Mouse (Mus musculus): Measurements from ENCODE around the gene Aldh1l1.

The Aldh1l1 gene

DNA sequence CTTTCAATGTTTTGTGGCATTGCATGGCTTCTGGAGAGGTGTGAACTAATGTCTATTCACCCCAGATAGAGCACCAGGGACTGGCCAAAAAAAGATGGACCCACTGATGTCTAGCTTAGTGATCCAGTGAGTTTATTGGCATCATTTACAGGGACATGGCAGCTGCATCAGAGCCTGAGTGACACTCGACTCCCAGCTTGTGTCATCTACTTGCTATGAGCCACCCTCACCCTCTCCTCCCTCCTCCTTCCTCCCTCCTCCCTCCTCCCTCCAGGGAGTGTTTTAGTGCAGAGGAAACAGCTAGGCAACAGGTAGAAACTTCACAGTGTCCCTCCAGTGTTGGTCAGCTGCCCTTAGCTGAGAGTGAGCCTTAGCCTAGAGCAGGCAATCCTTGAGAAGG lies 108.7 kb downstream of the Aldh1l1 start:
- DNase-seq (ENCODE audit: low read depth): no peak

DNA sequence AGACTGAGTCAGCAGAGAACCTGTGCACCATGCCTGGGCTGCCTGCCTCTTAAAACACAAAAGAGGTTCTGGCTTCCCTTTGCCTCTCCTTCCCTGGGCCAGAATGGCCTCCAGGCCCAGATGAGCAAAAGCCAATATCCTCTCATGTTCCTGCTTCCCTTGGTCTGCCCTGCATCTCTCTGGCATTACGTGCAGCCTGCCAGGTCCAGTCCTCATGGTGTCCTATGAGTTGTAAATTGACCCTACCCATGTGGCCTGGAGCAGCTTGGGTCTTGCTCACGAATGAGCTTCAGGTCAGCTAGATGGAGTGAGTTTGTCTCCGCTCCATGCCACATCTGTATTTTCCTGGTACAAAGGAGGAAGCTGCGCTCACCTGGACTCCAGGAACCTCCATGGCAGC lies 110.8 kb downstream of the Aldh1l1 start:
- DNase-seq (ENCODE audit: low read depth): no peak

DNA sequence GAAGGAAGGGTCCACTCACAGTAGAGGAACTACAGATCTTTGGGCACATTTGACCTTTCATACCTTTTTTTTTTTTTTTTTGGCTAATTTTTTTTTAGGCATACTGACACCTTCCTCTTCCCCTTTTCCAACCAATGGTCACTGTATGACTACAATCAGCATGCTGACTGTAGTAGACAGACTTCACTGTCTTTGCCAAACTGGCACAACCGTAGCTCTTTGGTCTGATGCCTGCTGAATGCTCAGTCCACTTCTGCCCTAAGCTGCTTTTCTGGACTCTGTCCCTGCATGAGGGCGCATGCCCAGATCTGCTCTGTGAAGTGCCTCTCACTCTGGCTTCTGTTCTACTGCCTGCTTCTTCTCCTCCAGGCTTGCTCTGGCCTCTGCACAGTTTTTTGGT lies 111.4 kb downstream of the Aldh1l1 start:
- DNase-seq (ENCODE audit: low read depth): no peak

DNA sequence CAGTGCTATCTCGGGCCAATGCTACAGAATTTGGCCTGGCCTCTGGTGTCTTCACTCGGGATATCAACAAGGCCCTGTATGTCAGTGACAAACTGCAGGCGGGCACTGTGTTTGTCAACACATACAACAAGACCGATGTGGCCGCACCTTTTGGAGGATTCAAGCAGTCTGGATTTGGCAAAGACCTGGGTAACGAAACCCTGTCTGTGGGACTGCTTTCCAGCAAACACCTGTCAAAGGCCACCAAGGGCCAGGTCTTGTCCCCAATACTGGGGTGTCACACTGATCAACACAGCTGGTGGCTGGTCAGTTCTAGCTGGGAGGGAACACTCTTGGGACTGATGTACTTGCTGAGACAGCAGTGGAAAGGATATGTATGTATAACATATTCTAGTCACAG lies 112.0 kb downstream of the Aldh1l1 start:
- no peak for DNase-seq (ENCODE audit: low read depth)

DNA sequence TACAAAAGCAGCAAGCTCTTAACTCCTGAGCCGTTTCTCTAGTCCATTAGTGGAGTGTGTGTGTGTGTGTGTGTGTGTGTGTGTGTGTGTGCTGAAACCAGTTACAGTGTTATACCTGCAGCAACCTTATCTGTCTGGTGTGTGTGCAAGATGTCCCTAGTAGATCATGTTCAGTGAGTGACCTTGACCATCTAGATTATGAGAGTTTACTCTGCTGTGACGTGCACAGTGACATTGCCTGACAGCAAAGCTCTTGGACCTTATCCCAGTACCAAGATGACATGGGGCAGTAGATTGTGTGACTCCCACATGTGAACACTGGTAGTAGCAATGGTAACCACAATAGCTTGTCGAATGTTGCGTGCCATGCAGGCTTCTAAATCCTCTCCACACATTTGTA lies 114.1 kb downstream of the Aldh1l1 start:
- no peak for DNase-seq (ENCODE audit: low read depth)

DNA sequence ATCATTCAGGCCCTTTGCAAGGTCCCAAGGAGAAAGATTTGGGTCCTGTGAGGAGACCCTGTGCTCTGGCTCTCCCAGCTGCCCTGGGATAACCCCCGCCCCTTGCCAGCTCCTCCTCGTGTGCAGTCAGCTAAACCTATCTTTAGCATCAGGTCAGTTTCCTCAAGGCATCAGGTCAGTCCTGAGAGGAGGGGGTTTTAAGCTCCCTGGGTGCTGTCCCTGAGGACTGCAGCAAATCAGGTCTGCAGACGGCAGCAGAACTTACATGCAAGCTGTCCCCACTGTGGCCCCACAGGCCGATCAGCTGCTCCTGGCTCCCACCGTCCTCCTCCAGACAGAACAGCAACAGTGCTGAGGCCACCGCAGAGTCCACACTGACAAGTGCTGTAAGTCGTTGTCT lies 115.5 kb downstream of the Aldh1l1 start:
- DNase-seq (ENCODE audit: low read depth): no peak

DNA sequence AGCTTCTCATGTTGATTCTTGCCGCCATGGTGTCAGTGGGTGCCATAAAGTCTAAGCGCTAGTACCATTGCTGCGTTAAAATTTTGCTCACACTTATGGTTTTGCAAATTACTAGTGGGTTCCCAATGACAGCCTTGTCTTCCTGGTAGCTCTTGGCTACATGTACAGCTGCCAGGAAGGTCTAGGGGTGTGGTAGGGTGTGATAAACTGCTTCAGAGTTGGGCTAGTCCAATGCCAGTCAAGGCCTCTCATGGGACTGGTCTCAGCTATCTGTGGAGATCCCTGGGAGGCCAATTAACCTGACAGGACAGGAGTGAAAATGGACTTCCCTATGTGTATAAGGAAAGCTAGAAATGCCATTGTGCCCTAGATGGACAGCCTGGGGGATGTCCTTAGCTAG lies 116.1 kb downstream of the Aldh1l1 start:
- DNase-seq (ENCODE audit: low read depth): no peak

DNA sequence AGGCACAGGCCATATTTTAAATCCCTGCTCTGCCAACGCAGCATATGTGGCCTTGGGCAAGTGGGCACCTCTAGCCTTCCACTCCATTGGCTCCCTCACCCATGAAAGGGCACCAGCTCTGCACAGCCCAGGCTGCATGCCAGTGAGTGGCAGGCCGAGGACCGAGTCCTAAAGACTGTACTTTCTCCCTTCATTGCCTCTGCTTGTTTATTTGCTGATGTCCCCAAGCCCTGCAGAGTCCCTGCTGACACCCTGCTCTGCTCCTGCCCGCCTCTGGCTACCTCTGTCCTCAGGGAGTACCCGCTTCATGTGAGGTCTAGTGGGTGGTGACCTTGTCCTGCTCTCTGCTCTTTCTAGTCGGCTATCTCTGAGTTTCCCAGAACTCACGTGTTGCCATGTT lies 116.9 kb downstream of the Aldh1l1 start:
- DNase-seq (ENCODE audit: low read depth): no peak

DNA sequence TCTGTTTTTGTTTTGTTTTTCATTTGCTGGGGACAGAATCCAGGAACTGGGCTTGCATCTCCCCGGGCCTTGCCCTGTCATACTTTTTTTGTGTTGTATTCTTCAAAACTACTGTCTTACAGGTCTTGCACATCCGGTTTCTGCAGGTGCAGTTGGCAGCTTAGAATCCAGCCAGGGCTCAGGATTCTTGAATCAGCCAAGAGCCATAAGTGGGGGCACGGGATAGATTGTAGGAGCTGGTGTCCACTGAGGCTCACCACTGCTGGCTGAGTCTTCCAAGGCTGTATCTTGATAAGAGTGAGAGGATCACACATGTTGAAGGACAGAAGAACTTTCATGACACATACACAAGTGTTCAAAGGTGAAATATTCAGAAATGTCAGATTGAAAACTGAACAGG lies 117.9 kb downstream of the Aldh1l1 start:
- no peak for DNase-seq (ENCODE audit: low read depth)

DNA sequence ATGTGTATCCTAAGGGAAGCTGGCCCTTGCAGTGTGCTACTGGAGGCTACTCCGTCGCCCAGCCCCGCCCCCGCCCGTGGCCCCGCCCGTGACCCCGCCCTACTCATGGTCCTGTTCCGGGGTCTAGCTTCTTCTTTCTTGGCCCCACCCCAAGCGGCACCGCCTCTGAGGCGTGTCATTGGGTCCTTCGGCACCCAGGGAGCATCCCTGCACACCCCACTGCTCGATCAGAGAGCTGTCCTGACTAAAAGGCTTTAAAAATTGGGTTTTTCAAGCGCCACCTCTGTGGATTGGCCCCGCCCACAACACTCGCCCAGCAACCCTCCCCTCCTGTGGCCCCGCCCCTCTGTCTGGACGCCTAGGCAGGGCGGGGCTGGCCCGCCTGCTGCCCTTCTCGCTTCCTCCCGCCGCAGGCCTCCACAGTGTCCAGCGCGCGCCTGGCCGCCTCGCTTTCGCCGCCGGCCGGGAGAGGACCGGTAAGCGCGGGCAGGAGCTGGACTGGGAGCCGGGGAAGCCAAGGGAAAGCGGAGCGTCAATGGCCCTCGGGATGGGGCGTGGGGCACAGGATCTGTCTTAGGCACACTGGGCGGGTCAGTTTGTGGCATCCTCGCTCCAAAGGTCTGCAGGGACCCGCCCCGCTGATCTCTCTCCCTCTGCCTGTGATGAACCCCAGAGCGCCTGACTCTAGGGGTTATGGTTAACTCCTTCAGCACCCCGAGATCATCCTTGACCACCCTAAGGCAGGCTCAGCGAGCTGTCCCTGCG lies 118.5 kb downstream of the Aldh1l1 start, which contains the start of gene Slc41a3:
Gene Slc41a3 (plus strand): TSS at position 193 of the 765 bp plus-strand sequence.
- DNase-seq (ENCODE audit: low read depth): peak; percentile 92

DNA sequence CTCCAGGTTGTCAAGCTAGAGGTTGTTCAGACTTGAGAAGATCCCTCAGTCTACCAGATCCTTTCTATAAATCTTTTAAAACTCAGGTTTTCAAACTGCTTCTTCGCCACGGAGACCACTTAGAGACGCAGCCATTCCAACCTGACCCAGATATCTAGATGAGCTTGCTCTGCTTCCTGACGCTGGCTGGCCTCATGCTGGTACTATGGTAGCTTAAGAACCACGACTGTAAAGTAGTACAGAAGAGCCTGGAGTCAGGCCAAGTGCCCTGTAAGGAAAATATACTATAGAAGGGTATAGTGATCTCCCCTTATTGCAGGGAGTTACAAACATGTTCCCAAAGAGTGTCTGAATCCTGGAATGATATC lies 119.1 kb downstream of the Aldh1l1 start:
- DNase-seq (ENCODE audit: low read depth): no peak

DNA sequence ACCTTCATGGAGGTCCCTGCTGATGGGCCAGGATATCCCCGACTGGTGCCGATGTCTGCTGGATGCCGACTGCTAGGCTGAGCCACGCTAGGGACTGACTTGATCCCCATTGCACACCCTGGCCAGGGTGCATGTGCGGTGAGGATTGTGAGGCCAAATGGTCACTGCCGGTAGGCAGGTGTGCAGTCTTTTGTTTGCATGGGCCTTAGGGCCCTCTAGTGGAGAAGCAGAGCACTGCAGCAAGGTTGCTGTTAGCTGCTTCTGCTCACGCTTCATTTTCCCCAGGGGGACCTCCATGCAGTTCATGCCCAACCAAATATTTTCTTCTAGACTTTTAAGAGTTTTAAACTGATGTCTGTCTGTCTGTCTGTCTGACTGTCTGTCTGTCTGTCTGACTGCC lies 120.3 kb downstream of the Aldh1l1 start:
- peak; percentile 90 for DNase-seq (ENCODE audit: low read depth)

DNA sequence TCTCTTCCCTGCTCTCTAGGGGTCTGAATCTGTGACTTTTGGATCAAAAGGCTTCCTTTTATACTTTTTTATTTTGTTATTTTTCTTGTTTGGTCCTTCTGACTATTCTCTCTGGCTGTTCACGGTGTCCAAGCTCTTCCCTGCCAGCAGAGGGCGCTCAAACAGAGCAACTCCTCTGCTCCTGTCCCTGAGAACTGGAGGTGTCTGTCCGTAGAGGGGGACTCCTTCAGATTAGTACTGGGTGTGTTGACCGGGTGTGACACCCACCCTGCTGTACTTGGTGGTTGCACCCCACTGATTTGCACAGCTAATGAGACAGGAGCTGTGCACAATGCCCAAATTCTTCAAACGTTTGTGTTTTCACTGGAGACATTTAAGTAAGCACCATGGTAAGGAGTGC lies 121.0 kb downstream of the Aldh1l1 start:
- peak; percentile 91 for DNase-seq (ENCODE audit: low read depth)

DNA sequence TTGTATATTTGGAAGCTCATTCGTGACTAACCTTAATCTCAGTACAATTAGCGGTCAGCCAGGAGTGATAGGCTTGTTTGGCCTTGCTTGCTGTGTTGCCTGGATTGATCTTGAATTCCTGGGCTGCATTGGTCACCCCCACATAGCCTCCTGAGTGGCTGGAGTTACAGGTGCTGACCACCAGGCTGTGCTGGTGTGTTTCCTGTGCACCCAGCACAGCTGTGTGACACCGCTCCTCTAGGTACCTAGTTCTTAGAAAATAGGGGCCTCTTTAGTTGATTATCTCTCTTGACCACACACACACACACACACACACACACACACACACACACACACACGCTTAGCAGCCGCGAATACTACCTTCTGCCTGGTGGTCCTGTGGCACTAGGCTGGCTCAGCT lies 122.0 kb downstream of the Aldh1l1 start:
- DNase-seq (ENCODE audit: low read depth): peak; percentile 34

DNA sequence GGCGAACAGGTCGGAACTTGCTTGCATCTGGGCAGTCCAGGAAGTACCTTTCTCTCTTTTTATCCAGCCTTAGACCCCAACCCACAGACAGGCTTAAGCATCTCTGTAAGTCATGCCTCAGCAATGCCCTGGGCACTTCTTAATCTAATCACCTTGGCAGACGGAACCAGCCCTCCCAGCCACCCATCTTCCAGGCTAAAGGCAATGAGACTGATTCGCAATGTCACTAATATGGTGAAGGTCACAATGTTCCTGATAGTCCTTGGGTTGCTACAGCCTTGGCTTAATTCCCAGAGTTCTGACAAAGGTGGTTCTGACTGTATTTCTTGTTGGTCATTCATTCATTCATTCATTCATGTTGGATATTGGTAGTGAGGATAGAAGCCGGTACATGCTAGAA lies 124.0 kb downstream of the Aldh1l1 start:
- no peak for DNase-seq (ENCODE audit: low read depth)

DNA sequence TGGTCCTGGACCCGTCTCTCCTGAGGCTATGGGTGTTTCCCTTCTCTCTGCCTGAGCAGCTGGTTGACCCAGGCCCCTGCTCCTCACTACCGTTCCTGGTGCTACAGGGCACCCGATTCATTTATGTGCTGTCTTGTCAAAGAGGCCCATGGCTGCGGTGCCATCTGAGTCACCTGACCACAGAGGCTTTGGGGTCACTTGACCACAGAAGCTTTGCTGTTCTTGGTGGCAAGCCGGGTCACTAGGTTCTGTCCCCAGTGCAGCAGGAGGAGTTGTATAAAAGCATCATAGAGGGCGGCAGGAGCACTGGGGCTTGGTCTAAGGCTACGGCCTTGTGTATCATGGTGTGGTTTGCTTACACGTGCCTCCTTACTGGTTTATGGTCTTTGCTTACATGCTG lies 127.0 kb downstream of the Aldh1l1 start:
- DNase-seq (ENCODE audit: low read depth): no peak

DNA sequence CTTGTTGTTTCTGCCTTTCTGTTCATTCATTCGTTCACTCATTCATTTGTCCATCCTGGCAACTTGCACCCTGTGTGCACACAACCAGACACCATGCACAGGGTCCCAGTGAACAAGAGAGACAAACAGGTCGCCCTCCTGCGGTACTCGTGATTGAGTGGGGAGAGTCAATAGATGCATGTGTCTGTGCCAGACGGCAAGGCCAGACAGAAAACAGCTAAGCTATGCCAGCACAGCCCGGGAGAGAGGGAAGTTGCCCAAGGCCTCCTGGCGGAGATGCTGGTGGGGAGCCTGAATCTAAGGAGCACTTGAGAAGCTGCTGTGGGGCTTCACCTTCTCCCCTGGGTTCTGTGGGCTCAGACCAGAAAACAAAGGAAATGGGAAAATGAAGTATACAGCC lies 129.1 kb downstream of the Aldh1l1 start:
- DNase-seq (ENCODE audit: low read depth): no peak

DNA sequence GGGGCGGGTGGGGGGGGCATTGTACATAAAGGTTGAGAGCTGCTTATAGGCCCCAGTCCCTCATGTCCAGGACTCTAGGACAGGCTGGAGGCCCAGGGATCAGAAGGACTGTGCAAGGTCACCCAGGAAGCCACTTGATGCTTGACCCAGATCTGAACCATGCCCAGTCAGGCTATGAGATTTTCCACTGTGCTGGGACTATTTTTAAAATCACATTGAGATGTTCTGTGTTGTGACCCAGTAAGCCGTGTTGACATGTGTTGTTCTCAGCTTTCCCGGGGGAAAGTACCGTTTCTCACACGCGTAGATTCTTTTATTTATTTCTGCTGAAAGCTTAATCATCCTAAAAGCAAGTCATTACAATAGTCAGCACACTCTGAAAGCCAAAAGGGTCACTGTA lies 129.8 kb downstream of the Aldh1l1 start:
- no peak for DNase-seq (ENCODE audit: low read depth)

DNA sequence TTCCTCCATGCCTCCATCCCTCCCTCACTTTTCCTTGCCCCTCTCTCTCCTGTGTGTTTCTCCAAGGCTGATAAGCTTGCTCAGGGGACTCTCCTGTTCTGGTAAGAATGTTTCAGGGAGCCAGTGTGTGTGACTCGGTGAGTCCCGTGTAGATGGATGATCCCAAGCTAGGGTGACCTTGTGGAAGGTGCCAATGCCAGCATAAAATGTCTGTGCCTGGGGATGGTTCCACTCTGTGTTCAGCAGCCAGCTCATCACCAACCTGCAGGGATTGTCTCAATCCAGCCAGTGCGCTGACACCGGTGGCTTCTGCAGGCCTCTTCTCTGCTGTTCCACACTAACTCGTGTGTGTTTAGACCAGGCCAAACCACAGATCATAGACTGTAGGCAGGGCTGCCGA lies 130.3 kb downstream of the Aldh1l1 start:
- no peak for DNase-seq (ENCODE audit: low read depth)

DNA sequence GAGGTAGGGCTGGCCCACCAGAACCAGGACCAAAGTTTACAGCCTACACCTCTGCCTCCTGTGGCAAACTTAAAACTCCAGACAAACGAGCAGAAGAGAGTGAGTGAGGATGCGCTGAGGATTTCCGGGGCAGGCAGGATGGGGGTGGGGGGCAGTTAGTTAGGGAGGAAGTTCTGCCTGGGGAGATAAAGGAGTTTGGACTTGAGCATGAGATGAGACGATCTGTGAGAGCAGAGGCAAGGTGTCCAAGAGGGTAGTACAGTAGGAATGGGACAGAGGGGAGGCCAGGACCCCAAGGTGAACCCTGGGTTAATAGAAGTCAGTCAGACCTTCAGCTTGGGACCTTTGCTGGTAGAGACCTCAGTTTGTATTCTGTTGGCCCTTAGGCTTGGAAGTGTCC lies 132.0 kb downstream of the Aldh1l1 start:
- peak; percentile 53 for DNase-seq (ENCODE audit: low read depth)

DNA sequence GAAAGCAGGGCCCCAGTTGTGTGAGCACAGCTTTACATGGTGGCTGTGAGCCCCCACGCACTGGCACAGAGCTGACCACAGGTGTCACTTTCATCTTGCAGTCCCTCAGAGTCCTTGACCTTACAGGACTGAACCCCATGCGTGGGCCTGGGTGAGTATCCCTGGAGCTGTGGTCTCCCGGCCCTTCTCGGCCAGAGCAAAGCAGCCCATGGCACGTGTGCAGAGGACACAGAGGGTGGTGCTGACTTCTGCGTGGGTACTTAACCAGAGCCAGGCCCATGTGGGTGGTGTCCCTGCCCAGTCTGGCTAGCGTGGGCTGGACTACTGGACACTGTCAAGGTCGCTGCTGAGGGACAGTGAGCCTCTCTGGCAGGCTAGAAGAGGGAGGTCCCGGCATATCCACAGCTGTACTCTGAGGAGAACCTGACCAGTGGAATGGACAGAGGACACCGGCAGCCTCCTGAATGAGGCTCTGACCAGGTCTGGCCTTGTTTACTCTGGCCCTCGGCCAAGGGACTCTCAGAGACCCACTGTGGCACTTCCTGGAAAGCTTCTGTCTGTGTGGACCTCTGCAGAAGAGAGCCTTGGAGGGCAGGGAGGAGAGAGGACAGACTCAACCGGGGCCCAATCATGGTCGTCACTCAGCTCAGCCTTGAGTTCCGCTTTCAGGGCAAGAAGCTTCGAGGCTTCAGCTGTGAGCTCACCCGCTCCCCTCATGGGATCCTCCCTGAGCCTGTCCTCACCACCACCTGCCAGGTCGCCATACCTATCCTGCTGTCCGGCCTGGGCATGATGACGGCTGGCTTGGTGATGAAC lies 132.8 kb downstream of the Aldh1l1 start:
- DNase-seq (ENCODE audit: low read depth): no peak

DNA sequence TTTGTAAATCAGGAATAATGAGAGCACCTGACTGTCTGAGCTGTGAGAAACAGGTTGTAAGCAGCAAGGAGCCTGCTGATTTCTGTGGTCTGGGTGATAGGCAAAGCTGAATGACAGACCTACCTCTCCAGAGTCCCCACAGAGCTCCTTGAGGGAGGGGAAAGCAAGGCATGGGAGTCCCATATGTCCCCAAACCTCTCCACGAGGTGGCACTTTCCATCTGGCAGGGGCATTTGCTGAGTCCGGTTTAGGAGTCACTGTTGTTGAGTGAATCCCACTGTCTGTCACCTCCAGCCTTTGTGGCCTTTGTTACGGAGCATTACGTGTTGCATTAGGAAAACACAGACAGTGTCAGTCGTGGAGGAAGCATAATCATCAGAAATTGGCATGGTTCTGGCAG lies 133.7 kb downstream of the Aldh1l1 start:
- no peak for DNase-seq (ENCODE audit: low read depth)

DNA sequence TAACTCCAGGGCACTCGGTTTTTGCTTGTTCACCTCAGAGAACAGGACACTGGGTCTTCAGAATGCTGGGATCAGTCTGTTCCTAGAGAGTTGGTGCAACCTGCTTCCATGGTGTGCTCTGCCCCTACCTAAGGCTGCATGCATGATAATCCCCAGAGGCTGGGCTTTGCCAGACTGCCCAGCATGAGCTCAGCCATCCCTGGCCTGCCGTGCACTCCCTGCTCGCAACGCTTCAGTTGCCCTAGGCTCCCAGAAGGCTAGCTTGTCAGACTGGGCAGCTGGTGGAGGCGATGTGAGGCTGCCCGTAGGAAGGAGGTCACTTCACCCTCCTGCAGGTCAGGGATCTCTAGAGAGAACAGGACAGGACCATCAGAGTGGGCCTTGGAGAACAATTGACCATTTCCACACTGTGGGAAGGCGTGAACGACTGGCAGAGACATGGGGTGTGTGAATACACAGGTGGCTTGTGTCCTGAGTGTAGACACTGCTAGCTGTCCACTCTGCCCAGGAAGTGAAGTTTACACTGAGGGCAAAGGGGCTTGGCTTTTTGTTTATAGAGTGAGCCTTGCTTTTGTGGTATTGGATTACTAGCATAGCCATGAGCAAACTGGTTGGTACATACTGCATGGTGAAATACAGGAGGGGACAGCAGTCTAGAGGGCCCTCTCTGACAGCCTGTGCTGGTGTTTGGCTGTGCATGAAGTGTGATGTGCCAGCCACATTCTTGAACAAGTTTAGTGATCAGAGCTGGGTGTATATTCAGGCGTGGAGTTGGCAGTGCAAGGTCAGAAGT lies 134.8 kb downstream of the Aldh1l1 start:
- no peak for DNase-seq (ENCODE audit: low read depth)
